Mouse (Mus musculus) stomach, embryonic 16.5 days (tissue): ENCODE results near the gene Il6ra. TPM values are rescaled to one million over a fixed set of nuclear protein-coding genes. Genes with fewer than 3 reads are reported as not detected.

Experiments
- ATAC-seq: fragments of 200-750 bp; cut with Nextera tagmentation; 2 replicates; pipeline ENCODE4 v1.8.0; 2017; ENCODE audit warnings: moderate number of reproducible peaks, moderate TSS enrichment; ENCODE audit not compliant: insufficient read depth, low FRiP score
- H3K27ac ChIP-seq: fragments of 300-500 bp; sonication (generic); 2 replicates; pipeline ENCODE4 v1.5.1; 2014; ENCODE audit warnings: low read length
- H3K27me3 ChIP-seq: fragments of 300-500 bp; sonication (generic); 2 replicates; pipeline ENCODE4 v1.6.1; 2014; ENCODE audit warnings: low read length, control low read depth, mixed read lengths; ENCODE audit not compliant: control insufficient read depth, insufficient read depth
- H3K36me3 ChIP-seq: fragments of 300-500 bp; sonication (generic); 2 replicates; pipeline ENCODE4 v1.6.1; 2014; ENCODE audit warnings: low read length; ENCODE audit not compliant: control insufficient read depth, insufficient read depth
- H3K4me1 ChIP-seq: fragments of 300-500 bp; sonication (generic); 2 replicates; pipeline ENCODE4 v1.6.1; 2014; ENCODE audit warnings: low read length, control low read depth, mixed read lengths; ENCODE audit not compliant: control insufficient read depth, insufficient read depth
- H3K4me2 ChIP-seq: fragments of 300-500 bp; sonication (generic); 2 replicates; pipeline ENCODE4 v1.6.1; 2014; ENCODE audit warnings: low read depth, low read length, mixed read lengths
- H3K4me3 ChIP-seq: fragments of 300-500 bp; sonication (generic); replicated peaks from 2 replicates; pipeline ENCODE4 v1.5.1; 2014; ENCODE audit warnings: mild to moderate bottlenecking, low read length
- H3K9ac ChIP-seq: fragments of 300-500 bp; sonication (generic); 2 replicates; pipeline ENCODE4 v1.6.1; 2014; ENCODE audit warnings: low read length
- H3K9me3 ChIP-seq: fragments of 300-500 bp; sonication (generic); replicated peaks from 2 replicates; pipeline ENCODE4 v1.6.1; 2016; ENCODE audit warnings: low read length, control low read depth; ENCODE audit not compliant: control insufficient read depth
- WGBS: fragments of 180-500 bp; shearing (Covaris S2); extraction: QIAGEN DNeasy Blood & Tissue Kit; methylation state at CpG from one replicate; pipeline ENCODE4 v1.1.7; 2014; 5-methylcytosine and 5-hydroxymethylcytosine counted together
- polyA plus RNA-seq: library from polyadenylated mRNA; unstranded; fragments of >200 nt; fragmentation: Nextera tagmentation; extraction: Ambion mirVana; gene quantifications from 2 replicates; pipeline ENCODE4 v1.2.1, GENCODE M21; 2015

The Il6ra gene
- polyA plus RNA-seq, 1 experiment from 2014 or later: 3.2 TPM

- H3K9ac ChIP-seq: no peak overlapping the region
- H3K4me1 ChIP-seq: no peaks in the 10 kb centered on the region
- no peak for ATAC-seq
Observed at GRCm38 (mm10) chr3:89948655-89949054, 35.7 kb upstream of the Il6ra start.

GRCm38 (mm10) chr3:89948021-89948420 is 35.0 kb upstream of the Il6ra start:
- Histone ChIP-seq H3K27me3 (no peaks in the 10 kb centered on the region), H3K4me2 (no peak overlapping the region), H3K9me3 (no peaks in the 10 kb centered on the region), H3K36me3 (peaks cover 31% of the 10 kb centered on the region), H3K4me1 (no peaks in the 10 kb centered on the region), H3K4me3 (no peak overlapping the region), H3K9ac (no peak overlapping the region), H3K27ac (no peak overlapping the region)
- WGBS: 90% methylated on average over 11 of the region's 11 CpGs
- no peak for ATAC-seq

More at GRCm38 (mm10) chr3:89948655-89949054, 35.7 kb upstream of the Il6ra start:
- Histone ChIP-seq H3K4me2 (no peak overlapping the region), H3K9me3 (no peaks in the 10 kb centered on the region), H3K4me3 (no peak overlapping the region), H3K27ac (no peak overlapping the region), H3K36me3 (peaks cover 31% of the 10 kb centered on the region), H3K27me3 (no peaks in the 10 kb centered on the region)
- WGBS: 83% methylated on average over 6 of the region's 6 CpGs

DNA sequence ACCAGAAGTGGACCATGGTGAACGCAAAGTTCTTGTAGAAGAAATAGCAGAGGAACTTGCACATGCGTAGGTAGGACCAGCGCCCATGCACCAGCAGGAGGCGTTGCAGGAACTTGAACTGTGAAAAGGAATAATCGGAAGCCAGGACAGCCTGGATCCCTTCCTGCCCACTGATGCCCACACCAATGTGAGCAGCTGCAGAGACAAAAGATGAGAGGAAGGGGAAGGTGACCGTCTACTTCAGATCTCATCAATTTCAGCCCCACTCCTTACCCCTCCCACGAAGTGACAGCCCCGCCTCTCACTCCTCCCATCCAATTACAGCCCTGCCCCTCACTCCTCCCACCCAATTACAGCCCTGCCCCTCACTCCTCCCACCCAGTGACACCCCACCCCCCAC is 32.0 kb upstream of the Il6ra start:
- no peak overlapping the region for H3K9ac ChIP-seq
- 79% methylated on average over 8 of the region's 8 CpGs for WGBS
- no peaks in the 10 kb centered on the region for H3K9me3 ChIP-seq
- H3K4me1 ChIP-seq: no peaks in the 10 kb centered on the region
- no peak overlapping the region for H3K27ac ChIP-seq
- H3K4me3 ChIP-seq: no peak overlapping the region
- H3K4me2 ChIP-seq: no peak overlapping the region
- ATAC-seq: no peak
- H3K36me3 ChIP-seq: peaks cover 33% of the 10 kb centered on the region
- H3K27me3 ChIP-seq: no peaks in the 10 kb centered on the region

DNA sequence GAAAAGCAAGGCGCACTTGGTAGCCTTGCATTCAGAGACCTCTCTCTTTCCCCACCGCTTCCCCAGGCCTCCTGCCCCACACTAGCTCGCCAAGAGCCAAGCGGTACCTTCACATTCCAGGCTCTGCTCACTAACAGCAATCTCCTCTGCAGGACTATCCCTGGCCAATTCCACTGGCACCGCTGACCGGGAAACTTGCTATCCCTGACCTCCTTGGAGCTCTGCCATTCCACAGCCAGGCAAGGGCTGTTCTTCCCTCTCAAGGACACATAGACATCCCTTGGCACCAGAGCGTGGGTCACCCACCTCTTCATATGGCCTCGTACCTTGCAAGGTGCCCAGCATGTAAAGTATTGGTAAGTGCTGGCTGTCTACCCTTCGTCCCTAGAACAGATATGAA is 29.9 kb upstream of the Il6ra start:
- H3K27ac ChIP-seq: no peak overlapping the region
- peaks cover 21% of the 10 kb centered on the region for H3K36me3 ChIP-seq
- WGBS: 88% methylated on average over 9 of the region's 9 CpGs
- no peaks in the 10 kb centered on the region for H3K4me1 ChIP-seq
- ATAC-seq: no peak
- no peak overlapping the region for H3K4me3 ChIP-seq
- no peak overlapping the region for H3K9ac ChIP-seq
- no peaks in the 10 kb centered on the region for H3K9me3 ChIP-seq
- no peak overlapping the region for H3K4me2 ChIP-seq
- H3K27me3 ChIP-seq: no peaks in the 10 kb centered on the region

DNA sequence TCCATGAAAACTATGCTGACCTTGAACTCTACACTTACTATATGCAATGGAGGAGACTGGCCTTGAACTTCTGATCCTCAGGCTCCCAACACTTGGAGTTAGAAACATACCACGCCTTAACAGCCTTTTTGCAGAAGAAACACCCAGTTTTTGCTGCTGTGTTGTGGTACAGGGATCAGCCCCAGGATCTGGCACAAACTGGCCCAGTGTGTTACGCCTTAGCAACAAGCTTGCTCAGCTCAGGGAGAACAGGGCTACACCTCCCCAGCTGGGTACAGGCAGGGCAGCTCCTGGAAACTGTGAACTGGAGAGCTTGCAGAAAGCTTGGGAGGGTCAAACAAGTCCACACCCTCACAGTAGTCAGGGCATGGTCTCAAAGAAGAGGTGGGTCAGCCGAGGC is 23.5 kb upstream of the Il6ra start:
- H3K9me3 ChIP-seq: 0 out of 2 replicates have a peak, but pooled peaks cover 6% of the 10 kb centered on the region
- no peak for ATAC-seq
- no peaks in the 10 kb centered on the region for H3K27me3 ChIP-seq
- H3K27ac ChIP-seq: no peak overlapping the region
- H3K4me1 ChIP-seq: no peaks in the 10 kb centered on the region
- no peak overlapping the region for H3K4me3 ChIP-seq
- no peak overlapping the region for H3K4me2 ChIP-seq
- H3K36me3 ChIP-seq: 0 out of 2 replicates have a peak, but pooled peaks cover 4% of the 10 kb centered on the region
- H3K9ac ChIP-seq: no peak overlapping the region
- 87% methylated on average over 3 of the region's 3 CpGs for WGBS

DNA sequence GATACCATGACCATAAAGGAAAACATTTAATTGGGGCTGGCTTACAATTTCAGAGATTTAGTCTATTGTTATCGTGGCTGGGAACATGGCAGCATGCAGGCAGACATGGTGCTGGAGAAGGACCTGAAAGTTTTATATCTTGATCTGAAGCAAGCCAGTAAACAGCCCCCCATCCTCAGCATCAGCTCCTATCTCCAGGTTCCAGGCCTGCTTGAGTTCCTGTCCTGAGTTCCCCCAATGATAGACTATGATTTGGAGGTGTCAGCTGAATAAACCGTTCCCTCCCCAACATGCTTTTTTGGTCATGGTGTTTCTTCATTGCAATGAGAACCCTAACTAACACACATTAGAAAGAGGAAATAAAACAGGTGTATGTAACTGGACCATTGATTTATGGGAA is 19.9 kb upstream of the Il6ra start:
- 95% methylated on average over 2 of the region's 2 CpGs for WGBS
- Histone ChIP-seq H3K9me3 (0 out of 2 replicates have a peak, but pooled peaks cover 6% of the 10 kb centered on the region), H3K27me3 (no peaks in the 10 kb centered on the region)

GRCm38 (mm10) chr3:89928956-89929355 is 16.0 kb upstream of the Il6ra start:
- Histone ChIP-seq H3K9ac (no peak overlapping the region), H3K27ac (no peak overlapping the region), H3K4me1 (no peaks in the 10 kb centered on the region), H3K9me3 (0 out of 2 replicates have a peak, but pooled peaks cover 6% of the 10 kb centered on the region), H3K4me2 (no peak overlapping the region), H3K27me3 (no peaks in the 10 kb centered on the region), H3K4me3 (no peak overlapping the region), H3K36me3 (no peaks in the 10 kb centered on the region)
- 51% methylated on average over 4 of the region's 4 CpGs for WGBS
- ATAC-seq: no peak

More for the DNA sequence above, 19.9 kb upstream of the Il6ra start:
- no peak overlapping the region for H3K4me3 ChIP-seq
- H3K27ac ChIP-seq: no peak overlapping the region
- no peaks in the 10 kb centered on the region for H3K36me3 ChIP-seq
- no peaks in the 10 kb centered on the region for H3K4me1 ChIP-seq
- no peak for ATAC-seq
- no peak overlapping the region for H3K4me2 ChIP-seq
- no peak overlapping the region for H3K9ac ChIP-seq

GRCm38 (mm10) chr3:89926440-89926839 is 13.4 kb upstream of the Il6ra start:
- 94% methylated on average over 1 of the region's 1 CpGs for WGBS
- no peaks in the 10 kb centered on the region for H3K4me1 ChIP-seq
- no peak overlapping the region for H3K9ac ChIP-seq
- H3K27ac ChIP-seq: no peak overlapping the region
- H3K9me3 ChIP-seq: no peaks in the 10 kb centered on the region
- H3K4me3 ChIP-seq: no peak overlapping the region
- no peak overlapping the region for H3K4me2 ChIP-seq
- no peaks in the 10 kb centered on the region for H3K27me3 ChIP-seq
- ATAC-seq: no peak
- H3K36me3 ChIP-seq: no peaks in the 10 kb centered on the region

DNA sequence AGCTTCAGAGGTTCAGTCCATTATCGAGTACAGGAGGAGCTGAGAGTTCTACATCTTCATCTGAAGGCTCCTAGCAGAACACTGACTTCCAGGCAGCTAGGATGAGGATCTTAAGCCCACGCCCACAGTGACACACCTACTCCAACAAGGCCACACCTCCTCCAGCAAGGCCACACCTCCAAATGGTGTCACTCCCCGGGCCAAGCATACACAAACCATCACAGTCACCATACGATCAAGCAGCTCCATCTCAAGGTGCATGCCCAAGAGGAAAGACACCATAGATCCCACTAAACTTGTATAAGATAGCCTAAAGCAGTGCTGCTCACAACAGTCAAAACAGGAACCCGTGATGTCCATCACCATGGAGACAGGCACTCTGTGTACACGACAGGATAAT is 7.7 kb upstream of the Il6ra start:
- ATAC-seq: no peak
- Histone ChIP-seq H3K9ac (no peak overlapping the region), H3K36me3 (no peaks in the 10 kb centered on the region), H3K9me3 (no peaks in the 10 kb centered on the region), H3K27me3 (no peaks in the 10 kb centered on the region), H3K4me2 (no peak overlapping the region), H3K4me1 (no peaks in the 10 kb centered on the region), H3K27ac (no peak overlapping the region), H3K4me3 (no peak overlapping the region)
- WGBS: 62% methylated on average over 6 of the region's 6 CpGs

DNA sequence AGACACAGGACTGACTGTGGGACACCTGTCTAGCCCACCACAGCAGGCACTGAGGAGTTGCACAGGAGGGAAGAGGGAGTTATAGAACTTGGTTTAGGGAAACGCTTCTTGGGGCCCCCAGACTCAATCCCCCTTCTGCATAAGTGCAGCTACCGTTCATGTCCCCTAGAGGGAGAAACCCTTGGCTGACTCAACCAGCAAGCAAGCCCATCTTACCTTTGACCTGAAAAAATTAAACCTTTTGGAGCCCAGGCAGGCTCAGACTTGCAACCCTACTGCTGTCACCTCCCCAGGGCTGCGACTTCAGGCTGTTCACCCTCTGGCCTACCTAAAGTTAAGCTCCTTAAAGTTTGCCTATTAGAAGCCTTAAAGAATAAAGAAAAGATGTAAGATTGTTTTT is 4.4 kb upstream of the Il6ra start:
- Histone ChIP-seq H3K4me3 (no peak overlapping the region), H3K9me3 (no peaks in the 10 kb centered on the region), H3K27ac (no peak overlapping the region), H3K27me3 (peaks cover 6% of the 10 kb centered on the region), H3K4me2 (no peak overlapping the region), H3K4me1 (peaks cover 11% of the 10 kb centered on the region), H3K9ac (no peak overlapping the region), H3K36me3 (no peaks in the 10 kb centered on the region)
- no peak for ATAC-seq
- 52% methylated on average over 3 of the region's 3 CpGs for WGBS
